Mouse (Mus musculus) small intestine, adult 2 months (tissue): ENCODE measurements around the gene Cyp3a57. TPM values are rescaled to one million over a fixed set of nuclear protein-coding genes. Genes with fewer than 3 reads are reported as not detected.
"Not testable (repeated sequence)": the region's sequence is repeated elsewhere in the genome, so short reads cannot be mapped to it uniquely, and the experiment has no call there.

ENCODE experiments used
- H3K27ac ChIP-seq: fragments of 200-500 bp; 2 replicates; pipeline ENCODE4 v1.5.1; 2012; ENCODE audit warnings: low read depth, low read length, control low read depth, inconsistent platforms; ENCODE audit not compliant: insufficient read depth
- H3K27me3 ChIP-seq: fragments of 200-500 bp; 2 replicates; pipeline ENCODE4 v1.6.1; 2012; ENCODE audit warnings: mild to moderate bottlenecking, moderate library complexity, low read length, inconsistent platforms; ENCODE audit not compliant: control insufficient read depth, insufficient read depth
- H3K36me3 ChIP-seq: fragments of 200-500 bp; 2 replicates; pipeline ENCODE4 v1.6.1; 2012; ENCODE audit warnings: mild to moderate bottlenecking, low read length, control low read depth, inconsistent platforms; ENCODE audit not compliant: control insufficient read depth, insufficient read depth
- H3K4me1 ChIP-seq: fragments of 200-500 bp; 2 replicates; pipeline ENCODE4 v1.6.1; 2012; ENCODE audit warnings: low read length, inconsistent platforms, mixed read lengths; ENCODE audit not compliant: control insufficient read depth, insufficient read depth, insufficient read length
- H3K4me3 ChIP-seq: fragments of 200-500 bp; 2 replicates; pipeline ENCODE4 v1.5.1; 2012; ENCODE audit warnings: low read depth, mild to moderate bottlenecking, control low read depth, inconsistent platforms, low read length, moderate library complexity
- CTCF ChIP-seq: fragments of 200-500 bp; IDR thresholded peaks from 2 replicates; pipeline ENCODE4 v1.5.1; 2012; ENCODE audit warnings: low read depth, mild to moderate bottlenecking, control low read depth, inconsistent platforms, low read length, moderate library complexity, mixed read lengths; ENCODE audit not compliant: insufficient replicate concordance, insufficient read length; ENCODE audit errors: extremely low read depth
- POLR2A ChIP-seq: fragments of 200-500 bp; IDR thresholded peaks from 2 replicates; pipeline ENCODE4 v1.6.1; 2012; ENCODE audit warnings: low read depth, mild to moderate bottlenecking, control low read depth, inconsistent platforms, low read length, moderate library complexity
- WGBS: fragments of 180-500 bp; shearing (Covaris S2); methylation state at CpG from one replicate; pipeline ENCODE4 v1.1.7; 2018; 5-methylcytosine and 5-hydroxymethylcytosine counted together
- polyA plus RNA-seq: library from polyadenylated mRNA; depleted of rRNA; stranded (reverse); fragments of >200 nt; gene quantifications from 2 replicates; pipeline ENCODE4 v1.2.3, GENCODE M21; 2012; rRNA removed

Gene Cyp3a57
- polyA plus RNA-seq, 1 experiment, result not detected

GRCm38 (mm10) chr5:145349697-145350096 is 4.6 kb downstream of the Cyp3a57 start:
- TF ChIP-seq POLR2A, result no peak
- TF ChIP-seq CTCF, result no peak
- Histone ChIP-seq H3K36me3 (no peaks in the 10 kb centered on the region), H3K27ac (no peak overlapping the region), H3K4me1 (no peaks in the 10 kb centered on the region), H3K27me3 (no peaks in the 10 kb centered on the region), H3K4me3 (no peak overlapping the region)

DNA sequence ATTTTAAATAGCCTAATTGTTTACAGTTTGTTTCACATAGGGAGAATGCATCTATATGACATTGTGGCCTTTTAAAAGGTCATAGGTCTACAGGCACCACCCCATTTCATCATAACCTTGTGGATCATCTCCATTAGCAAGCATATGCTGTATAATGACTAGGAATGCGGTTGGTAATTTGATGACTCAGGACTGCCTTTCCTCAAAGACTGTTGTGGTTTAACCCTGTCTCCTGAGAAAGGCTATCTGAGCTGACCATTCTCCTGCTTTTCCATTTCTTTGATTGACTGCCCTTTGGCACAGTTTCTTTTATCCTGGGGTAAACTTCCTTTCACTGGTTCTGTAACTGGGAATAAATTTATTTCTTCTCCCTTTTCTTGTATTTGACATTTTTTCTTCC is 8.0 kb downstream of the Cyp3a57 start:
- no peak overlapping the region for H3K27ac ChIP-seq
- no peak overlapping the region for H3K4me3 ChIP-seq
- H3K36me3 ChIP-seq, result no peaks in the 10 kb centered on the region
- no peaks in the 10 kb centered on the region for H3K4me1 ChIP-seq
- WGBS, result 81% methylated on average over 1 of the region's 1 CpGs
- no peaks in the 10 kb centered on the region for H3K27me3 ChIP-seq
- TF ChIP-seq POLR2A, result no peak
- no peak for TF ChIP-seq CTCF

- H3K36me3 ChIP-seq, H3K4me1 ChIP-seq, H3K4me3 ChIP-seq, H3K27me3 ChIP-seq, H3K27ac ChIP-seq: not testable (repeated sequence)
- 79% methylated on average over 9 of the region's 9 CpGs for WGBS
Observed at GRCm38 (mm10) chr5:145415416-145415815, 70.3 kb downstream of the Cyp3a57 start.

- H3K27ac ChIP-seq, result no peak overlapping the region
- no peak overlapping the region for H3K4me3 ChIP-seq
- H3K27me3 ChIP-seq, result no peaks in the 10 kb centered on the region
- TF ChIP-seq CTCF (no peak), POLR2A (no peak)
- WGBS, result 60% methylated on average over 1 of the region's 1 CpGs
- no peaks in the 10 kb centered on the region for H3K36me3 ChIP-seq
- H3K4me1 ChIP-seq, result no peaks in the 10 kb centered on the region
Observed at GRCm38 (mm10) chr5:145422287-145422686, 77.2 kb downstream of the Cyp3a57 start.

- Histone ChIP-seq H3K36me3 (no peaks in the 10 kb centered on the region), H3K27me3 (no peaks in the 10 kb centered on the region), H3K27ac (no peak overlapping the region), H3K4me3 (no peak overlapping the region), H3K4me1 (no peaks in the 10 kb centered on the region)
- TF ChIP-seq POLR2A (no peak), CTCF (no peak)
Observed at GRCm38 (mm10) chr5:145431004-145431403, 85.9 kb downstream of the Cyp3a57 start.

DNA sequence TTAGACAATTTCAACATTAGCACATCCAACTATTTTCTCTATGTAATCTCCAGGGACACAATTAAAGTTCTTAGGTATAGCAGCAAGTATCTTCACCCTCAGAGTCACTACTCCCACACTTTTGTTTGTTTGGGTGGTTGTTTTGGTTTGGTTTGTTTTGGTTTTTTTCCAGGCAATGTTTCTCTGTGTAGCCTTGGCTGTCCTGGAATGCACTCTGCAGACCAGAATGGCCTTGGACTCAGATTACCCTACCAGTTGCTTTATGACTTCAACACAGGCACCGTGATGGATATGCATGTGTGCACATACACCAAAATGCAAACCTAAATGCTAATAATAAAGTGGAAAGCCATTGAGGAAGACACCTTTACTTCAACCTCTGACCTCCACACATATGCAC is 88.6 kb downstream of the Cyp3a57 start:
- Histone ChIP-seq H3K27me3 (no peaks in the 10 kb centered on the region), H3K36me3 (no peaks in the 10 kb centered on the region), H3K27ac (no peak overlapping the region), H3K4me3 (no peak overlapping the region), H3K4me1 (no peaks in the 10 kb centered on the region)
- TF ChIP-seq CTCF (no peak), POLR2A (no peak)
- 68% methylated on average over 1 of the region's 1 CpGs for WGBS

Other genes starting within 250 kb of the Cyp3a57 start
- gene Arpc1b, start 231.1 kb upstream of the Cyp3a57 start, polyA plus RNA-seq, result 595 and 1,197 TPM in 2 replicates
- 8.5 and 18.7 TPM in 2 replicates for gene Pdap1, start 205.0 kb upstream of the Cyp3a57 start, polyA plus RNA-seq
- gene Bud31, start 204.9 kb upstream of the Cyp3a57 start, polyA plus RNA-seq, result 28.1 and 52.8 TPM in 2 replicates
- gene Ptcd1, start 178.2 kb upstream of the Cyp3a57 start, polyA plus RNA-seq, result 5.6 and 11.6 TPM in 2 replicates
- 11.6 and 23.2 TPM in 2 replicates for gene Cpsf4, start 178.1 kb upstream of the Cyp3a57 start, polyA plus RNA-seq
- gene Atp5j2, start 153.2 kb upstream of the Cyp3a57 start, polyA plus RNA-seq, result 99.9 and 140 TPM in 2 replicates
- gene Zkscan14, start 143.4 kb upstream of the Cyp3a57 start, polyA plus RNA-seq, result 1.5 and 2.9 TPM in 2 replicates
- gene Zkscan5, start 140.7 kb upstream of the Cyp3a57 start, polyA plus RNA-seq, result 1.8 and 3.9 TPM in 2 replicates
- 3.2 and 8.6 TPM in 2 replicates for gene Zfp655, start 113.6 kb upstream of the Cyp3a57 start, polyA plus RNA-seq
- 7.9 and 16.4 TPM in 2 replicates for gene Zscan25, start 64.8 kb upstream of the Cyp3a57 start, polyA plus RNA-seq
- gene Cyp3a16, start 124.4 kb downstream of the Cyp3a57 start, polyA plus RNA-seq, result not detected in 2 replicates
- not detected in 2 replicates for gene Cyp3a41b, start 239.5 kb downstream of the Cyp3a57 start, polyA plus RNA-seq